Mouse (Mus musculus) forebrain, embryonic 14.5 days (tissue): ENCODE measurements around the gene Ptms. TPM values are rescaled to one million over a fixed set of nuclear protein-coding genes. Genes with fewer than 3 reads are reported as not detected.
A peak's percentile ranks its signal among the peaks of the same experiment; 100 is the strongest.
"Not testable (repeated sequence)": the region's sequence is repeated elsewhere in the genome, so short reads cannot be mapped to it uniquely, and the experiment has no call there.

ENCODE experiments used
- ATAC-seq: fragments of 200-750 bp; cut with Nextera tagmentation; 2 replicates; pipeline ENCODE4 v1.8.0; 2017; ENCODE audit warnings: mild to moderate bottlenecking, moderate library complexity
- DNase-seq: peaks from one replicate; pipeline ENCODE4 v3.0.0-alpha.2; 2015; ENCODE audit warnings: low spot score
- H3K27ac ChIP-seq: fragments of 300-500 bp; sonication (generic); 2 replicates; pipeline ENCODE4 v1.5.1; 2014; ENCODE audit warnings: low read depth, mild to moderate bottlenecking, control low read depth, low read length, moderate library complexity
- H3K27me3 ChIP-seq: fragments of 300-500 bp; sonication (generic); replicated peaks from 2 replicates; pipeline ENCODE4 v1.6.1; 2014; ENCODE audit warnings: low read length, control low read depth, mixed read lengths; ENCODE audit not compliant: control insufficient read depth, insufficient read depth
- H3K36me3 ChIP-seq: fragments of 300-500 bp; sonication (generic); 2 replicates; pipeline ENCODE4 v1.6.1; 2014; ENCODE audit warnings: low read length, control low read depth; ENCODE audit not compliant: control insufficient read depth, insufficient read depth
- H3K4me1 ChIP-seq: fragments of 300-500 bp; sonication (generic); 2 replicates; pipeline ENCODE4 v1.6.1; 2014; ENCODE audit warnings: antibody characterized with exemption, low read length, control low read depth; ENCODE audit not compliant: control insufficient read depth, insufficient read depth
- H3K4me2 ChIP-seq: fragments of 300-500 bp; sonication (generic); 2 replicates; pipeline ENCODE4 v1.6.1; 2014; ENCODE audit warnings: mild to moderate bottlenecking, control low read depth, low read length
- H3K4me3 ChIP-seq: fragments of 300-500 bp; sonication (generic); 2 replicates; pipeline ENCODE4 v1.5.1; 2014; ENCODE audit warnings: low read depth, low read length, control low read depth
- H3K9ac ChIP-seq: fragments of 300-500 bp; sonication (generic); 2 replicates; pipeline ENCODE4 v1.6.1; 2014; ENCODE audit warnings: mild to moderate bottlenecking, low read length, control low read depth, moderate library complexity
- H3K9me3 ChIP-seq: fragments of 300-500 bp; sonication (generic); replicated peaks from 2 replicates; pipeline ENCODE4 v1.6.1; 2016; ENCODE audit warnings: low read length, control low read depth, mixed read lengths; ENCODE audit not compliant: control insufficient read depth
- WGBS: fragments of 180-500 bp; shearing (Covaris S2); extraction: QIAGEN DNeasy Blood & Tissue Kit; methylation state at CpG from one replicate; pipeline ENCODE4 v1.1.7; 2014; 5-methylcytosine and 5-hydroxymethylcytosine counted together
- polyA plus RNA-seq: library from polyadenylated mRNA; unstranded; fragments of >200 nt; fragmentation: Nextera tagmentation; extraction: Ambion mirVana; gene quantifications from 2 replicates; pipeline ENCODE4 v1.2.1, GENCODE M21; 2014

Ptms gene
- polyA plus RNA-seq, 1 experiment from 2014 or later: 479 TPM

DNA sequence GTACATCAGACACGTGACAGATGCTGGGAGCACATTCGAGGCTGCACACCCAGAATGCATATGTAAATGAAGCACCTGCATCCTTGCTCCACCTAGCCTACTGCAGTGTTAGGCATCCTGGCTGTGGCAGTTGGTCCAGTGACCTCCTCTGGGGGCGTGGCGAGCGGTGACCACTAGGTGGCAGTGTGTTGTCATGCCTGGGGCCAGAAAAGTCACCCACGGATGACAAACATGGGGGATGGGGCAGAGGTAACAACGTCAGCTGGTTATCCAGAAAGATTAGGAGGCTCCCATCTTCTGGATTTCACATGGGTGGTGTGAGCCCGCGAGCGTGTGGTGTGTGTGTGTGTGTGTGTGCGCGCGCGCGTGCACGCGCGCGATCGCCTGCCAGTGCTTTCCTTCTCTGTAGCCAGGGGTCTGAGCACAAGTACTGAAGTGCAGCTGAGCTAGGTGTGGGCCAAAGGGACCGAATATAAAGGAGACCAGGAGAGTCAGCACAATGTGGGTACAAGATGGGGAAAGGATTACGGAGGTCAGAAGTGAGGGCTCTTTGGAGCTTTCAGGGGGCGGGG, 16.2 kb downstream of the Ptms start:
- Histone ChIP-seq H3K4me1 (peaks cover 18% of the 10 kb centered on the region), H3K27me3 (0 out of 2 replicates have a peak, but pooled peaks cover 2% of the 10 kb centered on the region), H3K4me3 (peak overlapping the region; percentile 37), H3K27ac (peak overlapping the region; percentile 100), H3K4me2 (peak overlapping the region; percentile 88), H3K9me3 (no peaks in the 10 kb centered on the region), H3K9ac (peak overlapping the region; percentile 71), H3K36me3 (no peaks in the 10 kb centered on the region)
- DNase-seq (peak; percentile 95), ATAC-seq (peak; percentile 83)
- 1% methylated on average over 23 of the region's 23 CpGs for WGBS

- Histone ChIP-seq H3K9me3 (no peaks in the 10 kb centered on the region), H3K36me3 (no peaks in the 10 kb centered on the region), H3K4me2 (no peak overlapping the region), H3K4me3 (no peak overlapping the region), H3K27ac (no peak overlapping the region), H3K9ac (no peak overlapping the region), H3K4me1 (peaks cover 18% of the 10 kb centered on the region), H3K27me3 (no peaks in the 10 kb centered on the region)
- no peak for DNase-seq
- ATAC-seq: no peak
Observed at GRCm38 (mm10) chr6:124901851-124902250, 18.1 kb downstream of the Ptms start.

GRCm38 (mm10) chr6:124900801-124901480, 19.0 kb downstream of the Ptms start:
- 75% methylated on average over 10 of the region's 10 CpGs for WGBS
- no peak overlapping the region for H3K4me2 ChIP-seq
- no peak overlapping the region for H3K9ac ChIP-seq
- H3K27ac ChIP-seq: no peak overlapping the region
- H3K4me3 ChIP-seq: no peak overlapping the region
- ATAC-seq (no peak), DNase-seq (no peak)
- no peaks in the 10 kb centered on the region for H3K36me3 ChIP-seq
- no peaks in the 10 kb centered on the region for H3K27me3 ChIP-seq
- H3K4me1 ChIP-seq: peaks cover 18% of the 10 kb centered on the region
- no peaks in the 10 kb centered on the region for H3K9me3 ChIP-seq

- Histone ChIP-seq H3K4me3 (no peak overlapping the region), H3K27ac (no peak overlapping the region), H3K4me2 (no peak overlapping the region), H3K9ac (no peak overlapping the region), H3K4me1 (peaks cover 13% of the 10 kb centered on the region), H3K27me3 (no peaks in the 10 kb centered on the region), H3K9me3 (no peaks in the 10 kb centered on the region), H3K36me3 (no peaks in the 10 kb centered on the region)
- WGBS: 52% methylated on average over 8 of the region's 8 CpGs
- no peak for DNase-seq
- ATAC-seq: no peak
Observed at GRCm38 (mm10) chr6:124900056-124900800, 19.7 kb downstream of the Ptms start.

DNA sequence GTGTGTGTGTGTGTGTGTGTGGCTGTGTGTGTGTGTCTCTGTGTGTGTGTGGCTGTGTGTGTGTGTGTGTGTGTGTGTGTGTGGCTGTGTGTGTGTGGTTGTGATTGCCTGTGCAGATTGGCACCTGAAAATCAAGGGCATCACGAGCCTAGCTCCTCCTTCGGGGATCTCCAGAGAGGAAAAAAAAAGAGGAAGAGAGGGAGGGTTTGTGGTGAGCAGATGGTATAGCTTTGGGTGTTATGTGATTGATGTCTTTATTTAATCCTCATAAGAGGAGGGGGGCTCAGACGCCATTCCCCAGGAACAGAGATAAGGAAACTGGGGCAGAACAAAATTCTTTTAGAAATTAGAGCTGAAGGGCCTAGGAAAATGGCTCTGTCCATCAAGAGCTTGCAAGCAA, 21.5 kb downstream of the Ptms start:
- Histone ChIP-seq H3K4me1 (peaks cover 3% of the 10 kb centered on the region; the same call in 1 of the 2 replicates), H3K4me2 (no peak overlapping the region), H3K27ac (no peak overlapping the region), H3K4me3 (no peak overlapping the region), H3K36me3 (no peaks in the 10 kb centered on the region), H3K9me3 (no peaks in the 10 kb centered on the region), H3K27me3 (no peaks in the 10 kb centered on the region), H3K9ac (no peak overlapping the region)
- DNase-seq (peak; percentile 52), ATAC-seq (no peak)
- 55% methylated on average over 3 of the region's 3 CpGs for WGBS

GRCm38 (mm10) chr6:124894113-124894512, 25.8 kb downstream of the Ptms start:
- not testable (repeated sequence) for H3K27me3 ChIP-seq, ATAC-seq, H3K27ac ChIP-seq, H3K4me3 ChIP-seq, H3K4me1 ChIP-seq, H3K4me2 ChIP-seq, H3K36me3 ChIP-seq, H3K9ac ChIP-seq, H3K9me3 ChIP-seq, DNase-seq
- 93% methylated on average over 2 of the region's 2 CpGs for WGBS

DNA sequence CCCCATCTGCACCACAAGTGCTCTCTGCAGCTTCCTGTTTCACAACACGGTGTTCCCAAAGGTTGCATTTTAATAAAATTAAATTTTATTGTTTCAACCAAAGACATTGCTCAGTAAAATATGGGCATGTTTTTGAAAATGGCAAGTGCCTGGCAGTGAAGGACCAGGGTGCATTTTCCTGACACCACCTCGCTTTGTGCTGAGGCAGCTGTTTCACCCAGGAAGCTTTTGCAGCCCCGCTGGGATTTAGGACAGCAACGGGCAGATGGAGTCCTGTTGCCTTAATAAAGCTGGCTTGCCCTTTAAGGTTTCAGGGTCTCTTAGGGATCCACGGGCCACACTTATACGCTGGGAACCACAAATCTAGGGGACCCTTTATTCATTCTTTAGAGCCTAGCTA, 28.9 kb downstream of the Ptms start:
- Histone ChIP-seq H3K4me1 (no peaks in the 10 kb centered on the region), H3K27me3 (no peaks in the 10 kb centered on the region), H3K9ac (no peak overlapping the region), H3K36me3 (no peaks in the 10 kb centered on the region), H3K9me3 (no peaks in the 10 kb centered on the region), H3K27ac (no peak overlapping the region), H3K4me2 (no peak overlapping the region), H3K4me3 (no peak overlapping the region)
- DNase-seq (no peak), ATAC-seq (no peak)
- 74% methylated on average over 6 of the region's 6 CpGs for WGBS

DNA sequence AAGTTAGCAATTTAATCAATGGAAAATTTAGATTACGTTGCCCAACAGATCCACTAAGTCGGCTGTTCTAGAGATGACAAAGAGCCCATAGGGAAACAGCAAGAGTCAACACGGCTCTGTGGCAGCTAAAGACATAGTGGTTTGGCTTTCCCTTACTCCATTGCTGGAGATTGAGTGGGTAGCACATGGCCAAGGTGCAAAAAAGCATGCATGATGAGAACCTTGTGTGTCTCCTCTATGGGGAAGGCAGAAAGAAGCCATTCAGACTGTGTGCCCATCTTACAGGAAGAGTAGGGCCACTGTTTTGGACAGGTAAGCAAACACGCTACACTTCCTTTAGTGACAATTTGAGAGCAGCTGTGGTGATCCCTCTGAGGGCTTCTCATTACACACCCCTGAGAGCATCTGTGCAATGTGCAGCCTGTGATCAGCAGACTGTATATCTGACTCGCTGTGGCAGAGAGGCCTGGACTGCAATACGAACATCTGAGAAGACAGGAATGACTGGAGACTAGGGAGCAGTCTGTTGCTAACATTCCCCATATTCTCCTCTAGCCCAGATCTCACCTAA, 31.3 kb downstream of the Ptms start:
- Histone ChIP-seq H3K27me3 (no peaks in the 10 kb centered on the region), H3K36me3 (no peaks in the 10 kb centered on the region), H3K9ac (no peak overlapping the region), H3K4me3 (no peak overlapping the region), H3K4me1 (no peaks in the 10 kb centered on the region), H3K27ac (no peak overlapping the region), H3K9me3 (no peaks in the 10 kb centered on the region), H3K4me2 (no peak overlapping the region)
- no peak for ATAC-seq
- DNase-seq: no peak
- WGBS: 92% methylated on average over 6 of the region's 6 CpGs

DNA sequence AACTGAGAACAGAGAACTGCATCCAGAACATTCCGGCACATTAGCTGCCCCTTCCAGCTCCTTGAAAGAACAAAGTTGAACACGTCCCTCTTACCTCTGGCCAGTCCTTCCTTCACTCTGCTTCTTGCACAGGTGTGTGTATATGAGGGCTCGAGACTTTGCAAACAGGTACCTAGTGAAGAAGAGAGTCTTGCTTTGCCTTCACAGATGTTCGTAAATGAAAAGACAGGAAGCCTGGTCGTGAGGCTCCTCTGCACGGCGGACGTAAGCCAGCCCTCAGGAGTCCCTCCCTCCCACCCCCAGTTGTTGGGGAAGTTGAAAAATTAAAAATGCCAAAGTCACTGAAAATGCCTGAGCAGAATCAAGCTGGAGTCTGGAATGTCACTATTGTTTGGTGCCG, 31.9 kb downstream of the Ptms start, which contains the start of gene Cd4:
Gene Cd4, minus strand, starts transcription at position 236 of the 400 bp plus-strand sequence.
- DNase-seq (no peak), ATAC-seq (no peak)
- Histone ChIP-seq H3K4me2 (no peak within 1 kb of the TSS), H3K9me3 (no peaks in the 10 kb centered on the region), H3K27ac (no peak within 1 kb of the TSS), H3K4me3 (no peak within 1 kb of the TSS), H3K9ac (no peak within 1 kb of the TSS), H3K27me3 (no peaks in the 10 kb centered on the region), H3K4me1 (no peaks in the 10 kb centered on the region), H3K36me3 (no peaks in the 10 kb centered on the region)
- 91% methylated on average over 9 of the region's 9 CpGs for WGBS
